Mouse (Mus musculus): ENCODE data around the gene Plekhg1. TPM values are rescaled to one million over a fixed set of nuclear protein-coding genes. Genes with fewer than 3 reads are reported as not detected.

Gene Plekhg1
- polyA plus RNA-seq, 1 experiment from 2014 or later: 8.0 TPM

- H3K9ac ChIP-seq: no peak overlapping the region
- 83% methylated on average over 3 of the region's 3 CpGs for WGBS
- no peak overlapping the region for H3K4me2 ChIP-seq
- no peaks in the 10 kb centered on the region for H3K27me3 ChIP-seq
- no peaks in the 10 kb centered on the region for H3K36me3 ChIP-seq
- H3K4me3 ChIP-seq: no peak overlapping the region
- no peaks in the 10 kb centered on the region for H3K9me3 ChIP-seq (replicated peaks)
- peaks cover 9% of the 10 kb centered on the region for H3K4me1 ChIP-seq (replicated peaks)
- no peak overlapping the region for H3K27ac ChIP-seq
- ATAC-seq (replicated peaks; ENCODE audit: insufficient number of reproducible peaks, insufficient read depth, low FRiP score, low read depth): no peak
Observed at GRCm38 (mm10) chr10:3715302-3715943, 24.7 kb upstream of the Plekhg1 start.

- no peaks in the 10 kb centered on the region for H3K9me3 ChIP-seq (replicated peaks)
- peak overlapping the region; percentile 24 for H3K4me3 ChIP-seq
- H3K27me3 ChIP-seq: no peaks in the 10 kb centered on the region
- WGBS: 35% methylated on average over 16 of the region's 16 CpGs
- ATAC-seq (replicated peaks; ENCODE audit: insufficient number of reproducible peaks, insufficient read depth, low FRiP score, low read depth): peak; percentile 86
- H3K9ac ChIP-seq: peak overlapping the region; percentile 33; the same call in 1 of the 2 replicates
- H3K27ac ChIP-seq: peak overlapping the region; percentile 83
- H3K4me1 ChIP-seq (replicated peaks): peaks cover 9% of the 10 kb centered on the region
- no peaks in the 10 kb centered on the region for H3K36me3 ChIP-seq
- peak overlapping the region; percentile 46 for H3K4me2 ChIP-seq
Observed at GRCm38 (mm10) chr10:3718021-3718865, 21.9 kb upstream of the Plekhg1 start.

- peaks cover 9% of the 10 kb centered on the region for H3K4me1 ChIP-seq (replicated peaks)
- H3K9ac ChIP-seq: no peak overlapping the region
- 69% methylated on average over 2 of the region's 2 CpGs for WGBS
- ATAC-seq (replicated peaks; ENCODE audit: insufficient number of reproducible peaks, insufficient read depth, low FRiP score, low read depth): no peak
- no peaks in the 10 kb centered on the region for H3K27me3 ChIP-seq
- H3K36me3 ChIP-seq: no peaks in the 10 kb centered on the region
- H3K27ac ChIP-seq: no peak overlapping the region
- H3K4me3 ChIP-seq: no peak overlapping the region
- no peak overlapping the region for H3K4me2 ChIP-seq
- no peaks in the 10 kb centered on the region for H3K9me3 ChIP-seq (replicated peaks)
Observed at GRCm38 (mm10) chr10:3720296-3720695, 19.9 kb upstream of the Plekhg1 start.

- H3K4me1 ChIP-seq (replicated peaks): peaks cover 9% of the 10 kb centered on the region
- no peak overlapping the region for H3K9ac ChIP-seq
- no peak overlapping the region for H3K27ac ChIP-seq
- 49% methylated on average over 2 of the region's 2 CpGs for WGBS
- H3K4me2 ChIP-seq: no peak overlapping the region
- ATAC-seq (replicated peaks; ENCODE audit: insufficient number of reproducible peaks, insufficient read depth, low FRiP score, low read depth): no peak
- H3K9me3 ChIP-seq (replicated peaks): no peaks in the 10 kb centered on the region
- no peak overlapping the region for H3K4me3 ChIP-seq
- H3K27me3 ChIP-seq: no peaks in the 10 kb centered on the region
- no peaks in the 10 kb centered on the region for H3K36me3 ChIP-seq
Observed at GRCm38 (mm10) chr10:3722339-3722738, 17.8 kb upstream of the Plekhg1 start.

GRCm38 (mm10) chr10:3724665-3725064 lies 15.5 kb upstream of the Plekhg1 start:
- Histone ChIP-seq H3K9me3 (replicated peaks) (no peaks in the 10 kb centered on the region), H3K27me3 (no peaks in the 10 kb centered on the region)

GRCm38 (mm10) chr10:3729666-3730065 lies 10.5 kb upstream of the Plekhg1 start:
- no peak for ATAC-seq (replicated peaks; ENCODE audit: insufficient number of reproducible peaks, insufficient read depth, low FRiP score, low read depth)
- Histone ChIP-seq H3K4me3 (no peak overlapping the region), H3K27me3 (no peaks in the 10 kb centered on the region), H3K4me1 (replicated peaks) (no peaks in the 10 kb centered on the region), H3K4me2 (no peak overlapping the region), H3K36me3 (no peaks in the 10 kb centered on the region), H3K27ac (no peak overlapping the region), H3K9ac (no peak overlapping the region), H3K9me3 (replicated peaks) (no peaks in the 10 kb centered on the region)
- WGBS: 62% methylated on average over 3 of the region's 3 CpGs

More at GRCm38 (mm10) chr10:3724665-3725064, 15.5 kb upstream of the Plekhg1 start:
- Histone ChIP-seq H3K4me1 (replicated peaks) (no peaks in the 10 kb centered on the region), H3K9ac (no peak overlapping the region), H3K36me3 (no peaks in the 10 kb centered on the region), H3K4me2 (no peak overlapping the region), H3K27ac (no peak overlapping the region), H3K4me3 (no peak overlapping the region)
- ATAC-seq (replicated peaks; ENCODE audit: insufficient number of reproducible peaks, insufficient read depth, low FRiP score, low read depth): no peak
- WGBS: 59% methylated on average over 1 of the region's 1 CpGs

- H3K4me3 ChIP-seq: no peak overlapping the region
- H3K27ac ChIP-seq: no peak overlapping the region
- H3K36me3 ChIP-seq: no peaks in the 10 kb centered on the region
- H3K4me2 ChIP-seq: no peak overlapping the region
- no peaks in the 10 kb centered on the region for H3K4me1 ChIP-seq (replicated peaks)
- no peak for ATAC-seq (replicated peaks; ENCODE audit: insufficient number of reproducible peaks, insufficient read depth, low FRiP score, low read depth)
- H3K9me3 ChIP-seq (replicated peaks): no peaks in the 10 kb centered on the region
- H3K9ac ChIP-seq: no peak overlapping the region
- no peaks in the 10 kb centered on the region for H3K27me3 ChIP-seq
- 48% methylated on average over 4 of the region's 4 CpGs for WGBS
Observed at GRCm38 (mm10) chr10:3730314-3730713, 9.8 kb upstream of the Plekhg1 start.

- H3K4me1 ChIP-seq (replicated peaks): peaks cover 6% of the 10 kb centered on the region; the same call in 1 of the 2 replicates
- H3K4me3 ChIP-seq: no peak overlapping the region
- H3K36me3 ChIP-seq: no peaks in the 10 kb centered on the region
- no peak for ATAC-seq (replicated peaks; ENCODE audit: insufficient number of reproducible peaks, insufficient read depth, low FRiP score, low read depth)
- H3K4me2 ChIP-seq: no peak overlapping the region
- no peaks in the 10 kb centered on the region for H3K9me3 ChIP-seq (replicated peaks)
- no peak overlapping the region for H3K27ac ChIP-seq
- 72% methylated on average over 3 of the region's 3 CpGs for WGBS
- no peak overlapping the region for H3K9ac ChIP-seq
- H3K27me3 ChIP-seq: no peaks in the 10 kb centered on the region
Observed at GRCm38 (mm10) chr10:3737034-3737433, 3.1 kb upstream of the Plekhg1 start.

- no peaks in the 10 kb centered on the region for H3K9me3 ChIP-seq (replicated peaks)
- 0% methylated on average over 43 of the region's 47 CpGs for WGBS
Observed at GRCm38 (mm10) chr10:3740504-3741388, 582 bp downstream of the Plekhg1 start.

GRCm38 (mm10) chr10:3741791-3742190 lies 1.6 kb downstream of the Plekhg1 start:
- Histone ChIP-seq H3K9ac (no peak overlapping the region), H3K36me3 (no peaks in the 10 kb centered on the region), H3K4me3 (peak overlapping the region; percentile 77), H3K4me2 (peak overlapping the region; percentile 98), H3K9me3 (replicated peaks) (no peaks in the 10 kb centered on the region), H3K27ac (peak overlapping the region; percentile 57; the same call in 1 of the 2 replicates), H3K4me1 (replicated peaks) (peaks cover 9% of the 10 kb centered on the region), H3K27me3 (no peaks in the 10 kb centered on the region)
- no peak for ATAC-seq (replicated peaks; ENCODE audit: insufficient number of reproducible peaks, insufficient read depth, low FRiP score, low read depth)
- 14% methylated on average over 5 of the region's 5 CpGs for WGBS

More at GRCm38 (mm10) chr10:3740504-3741388, 582 bp downstream of the Plekhg1 start:
- H3K27ac ChIP-seq: peak overlapping the region; percentile 87
- peak overlapping the region; percentile 77 for H3K4me3 ChIP-seq
- peak overlapping the region; percentile 98 for H3K4me2 ChIP-seq
- H3K9ac ChIP-seq: peak overlapping the region; percentile 75
- peaks cover 6% of the 10 kb centered on the region; the same call in 1 of the 2 replicates for H3K4me1 ChIP-seq (replicated peaks)
- H3K27me3 ChIP-seq: no peaks in the 10 kb centered on the region
- no peaks in the 10 kb centered on the region for H3K36me3 ChIP-seq
- peak; percentile 63 for ATAC-seq (replicated peaks; ENCODE audit: insufficient number of reproducible peaks, insufficient read depth, low FRiP score, low read depth)

GRCm38 (mm10) chr10:3743069-3743468 lies 2.9 kb downstream of the Plekhg1 start:
- Histone ChIP-seq H3K27ac (no peak overlapping the region), H3K27me3 (no peaks in the 10 kb centered on the region), H3K9me3 (replicated peaks) (no peaks in the 10 kb centered on the region), H3K9ac (no peak overlapping the region), H3K4me3 (no peak overlapping the region), H3K36me3 (no peaks in the 10 kb centered on the region), H3K4me2 (peak overlapping the region; percentile 32; the same call in 1 of the 2 replicates), H3K4me1 (replicated peaks) (peaks cover 14% of the 10 kb centered on the region)
- WGBS: 17% methylated on average over 2 of the region's 2 CpGs
- no peak for ATAC-seq (replicated peaks; ENCODE audit: insufficient number of reproducible peaks, insufficient read depth, low FRiP score, low read depth)
